Mouse (Mus musculus) brain, embryonic 18.5 days (tissue): ENCODE measurements around the gene Fastkd3.
A peak's percentile ranks its signal among the peaks of the same experiment; 100 is the strongest.
"Not testable (repeated sequence)": the region's sequence is repeated elsewhere in the genome, so short reads cannot be mapped to it uniquely, and the experiment has no call there.

ENCODE experiments used
- DNase-seq: peaks from one replicate; pipeline ENCODE4 v3.0.0-alpha.2; 2012; ENCODE audit warnings: low read depth, low spot score

Fastkd3 gene

DNA sequence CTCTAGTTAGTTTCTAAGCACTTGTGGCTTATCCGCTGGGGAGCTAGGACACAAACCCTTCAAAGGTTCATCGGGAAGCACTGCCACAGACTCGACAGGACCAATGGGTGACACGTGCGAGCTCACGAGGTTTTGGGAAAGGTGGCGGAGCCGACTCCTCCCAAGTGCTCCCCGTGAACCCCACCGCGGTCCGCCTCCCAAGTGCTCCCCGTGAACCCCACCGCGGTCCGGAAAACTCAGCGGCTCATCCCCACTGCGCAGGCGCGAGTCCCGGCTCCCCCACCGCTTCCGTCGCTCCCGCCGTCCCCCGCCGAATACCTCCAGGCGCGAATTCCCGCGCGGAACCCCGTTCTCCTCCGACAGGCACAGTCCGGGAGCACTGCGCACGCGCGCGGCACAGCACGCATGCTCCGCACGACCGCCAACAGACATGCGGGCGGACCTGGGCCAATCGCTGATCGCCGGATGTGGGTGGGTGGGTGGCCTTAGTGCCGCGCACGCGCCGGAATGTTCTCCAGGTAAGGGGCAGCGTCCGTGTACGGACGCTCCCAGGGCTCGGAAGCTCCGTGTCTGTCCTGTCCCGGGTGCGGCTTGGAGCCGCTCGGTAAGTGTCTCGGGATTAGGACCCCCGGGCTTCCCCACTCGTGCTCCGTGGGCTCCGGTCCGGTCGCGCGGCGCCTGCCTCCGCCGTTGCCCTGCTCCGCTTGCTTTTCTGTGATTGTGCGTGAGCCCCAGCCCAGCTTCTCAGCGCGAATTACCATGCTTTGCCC, at the start of gene Fastkd3, which contains the start of gene Mtrr:
Gene Fastkd3, plus strand, starts transcription at position 488 of the 770 bp plus-strand sequence.
Gene Mtrr, minus strand, starts transcription at position 403 of the 770 bp plus-strand sequence.
- peak; percentile 94 for DNase-seq

DNA sequence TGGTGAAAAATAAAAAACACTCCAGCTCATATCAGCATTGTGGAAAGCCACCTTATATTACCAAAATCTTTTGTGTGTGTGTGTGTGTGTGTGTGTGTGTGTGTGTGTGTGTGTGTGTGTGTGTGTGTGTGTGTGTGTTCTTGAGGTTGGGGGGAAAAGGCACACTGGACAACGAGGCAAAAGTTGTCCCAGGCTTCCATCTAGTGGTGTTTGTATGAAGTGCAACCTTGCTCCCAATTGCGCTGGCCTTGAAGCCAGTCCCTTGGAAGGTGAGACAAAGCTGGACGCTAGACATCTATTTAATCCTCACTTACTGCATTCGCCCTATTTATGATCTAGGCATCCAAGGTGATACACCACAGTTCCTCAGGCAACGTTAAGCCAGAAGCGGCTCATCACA, 28.6 kb upstream of the Fastkd3 start:
- DNase-seq = not testable (repeated sequence)

GRCm38 (mm10) chr13:68568110-68568509, 13.9 kb upstream of the Fastkd3 start:
- DNase-seq = no peak

DNA sequence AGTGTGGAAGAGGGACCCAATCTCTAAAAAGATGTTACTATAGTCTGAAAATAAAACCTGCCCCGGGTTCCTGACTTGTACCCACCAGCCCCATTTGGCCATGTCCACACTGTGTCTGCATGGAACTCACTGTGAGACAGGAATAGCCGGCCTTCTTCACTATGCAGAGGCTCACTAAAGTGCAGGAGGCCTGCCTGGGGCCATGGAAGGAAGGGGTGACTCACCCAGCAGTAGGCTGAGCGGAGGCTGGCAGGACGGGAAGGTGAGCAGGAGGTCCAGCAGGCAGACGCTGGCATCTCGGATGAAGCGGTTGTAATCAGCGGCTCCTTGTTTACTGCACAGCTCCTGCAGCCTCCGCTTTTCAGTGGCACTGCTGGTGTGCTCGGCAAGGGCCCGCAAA, 13.5 kb upstream of the Fastkd3 start:
- no peak for DNase-seq

GRCm38 (mm10) chr13:68569589-68570336, 12.3 kb upstream of the Fastkd3 start:
- no peak for DNase-seq

DNA sequence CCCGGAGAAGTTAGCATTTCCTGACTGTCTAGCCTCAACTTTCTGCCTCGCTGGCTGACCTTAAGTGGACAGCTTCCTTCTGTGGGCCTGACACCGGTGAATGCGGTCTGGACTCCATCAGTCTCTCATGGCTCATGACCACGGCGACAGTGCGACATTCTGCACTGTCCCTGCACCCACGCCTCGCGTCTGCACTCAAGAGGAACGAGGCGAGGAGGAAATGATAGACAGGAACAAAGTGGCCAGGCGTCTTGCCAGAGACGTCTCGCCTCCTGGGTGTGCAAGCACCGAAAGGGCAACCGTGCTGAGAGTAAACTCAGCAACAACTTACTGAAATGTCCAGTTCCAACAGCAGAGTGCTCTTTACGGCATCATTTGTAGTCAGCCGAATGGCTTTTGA, 9.8 kb upstream of the Fastkd3 start:
- DNase-seq = no peak

DNA sequence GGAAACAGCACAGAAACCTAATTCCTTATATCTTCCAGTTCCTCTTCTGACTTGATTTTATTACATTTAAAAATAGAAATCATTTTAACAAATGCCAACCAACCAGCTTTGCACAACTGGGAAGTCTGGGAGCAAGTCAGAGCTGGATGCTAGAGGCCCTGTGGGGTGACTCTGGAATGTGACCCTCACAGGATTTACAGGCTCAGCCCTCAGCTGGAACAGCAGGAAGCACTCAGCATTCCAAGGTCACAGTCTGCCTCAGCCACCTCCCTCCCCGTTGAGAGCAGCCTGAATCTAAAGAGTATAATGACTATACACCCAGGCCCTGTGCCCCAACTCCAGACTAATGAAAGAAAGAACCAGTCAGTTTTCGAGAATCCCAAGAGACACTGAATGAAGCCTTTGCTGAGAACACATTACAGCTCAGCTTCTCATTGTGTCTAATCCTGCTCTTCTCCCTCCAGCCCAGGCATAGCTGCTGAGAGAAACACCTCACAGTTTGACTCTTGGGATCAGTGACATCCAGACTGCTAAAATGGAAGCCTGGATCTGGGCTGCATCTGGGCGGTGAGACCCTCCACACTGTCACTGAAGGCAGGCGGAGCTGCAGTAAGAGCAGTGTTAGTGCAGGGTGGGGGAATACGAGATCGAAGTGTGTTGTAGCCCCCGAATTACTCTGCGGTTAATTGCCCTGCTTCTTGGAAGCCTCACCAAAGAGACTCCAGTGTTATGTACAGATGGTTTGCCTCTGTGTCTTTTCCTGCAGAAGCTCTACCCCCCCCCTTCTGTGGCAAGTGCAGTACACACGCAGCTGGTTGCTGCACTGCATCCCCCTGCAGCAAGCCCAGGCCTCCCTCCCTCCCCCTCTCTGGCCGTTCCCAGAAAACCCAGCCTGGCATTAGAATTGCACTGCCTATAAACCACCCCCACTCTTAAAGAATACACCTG, 8.8 kb upstream of the Fastkd3 start:
- DNase-seq = no peak

DNA sequence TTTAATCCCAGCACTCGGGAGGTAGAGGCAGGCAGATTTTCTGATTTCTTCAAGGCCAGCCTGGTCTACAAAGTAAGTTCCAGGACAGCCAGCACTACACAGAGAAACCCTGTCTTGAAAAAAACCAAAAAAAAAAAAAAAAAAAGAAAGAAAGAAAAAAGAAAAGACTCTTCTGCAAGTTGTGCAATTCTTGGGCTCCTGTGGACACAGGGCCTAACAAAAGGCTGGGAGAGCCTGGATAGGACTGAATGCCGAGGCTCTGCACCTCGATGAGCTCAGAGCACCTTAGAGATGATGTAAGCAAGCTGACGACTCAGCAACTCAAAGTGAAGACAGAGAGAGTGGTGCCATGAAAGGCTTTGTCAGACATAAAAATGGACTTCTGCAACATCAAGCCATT, 7.6 kb upstream of the Fastkd3 start:
- DNase-seq = no peak

GRCm38 (mm10) chr13:68577945-68578344, 4.1 kb upstream of the Fastkd3 start:
- DNase-seq = no peak

DNA sequence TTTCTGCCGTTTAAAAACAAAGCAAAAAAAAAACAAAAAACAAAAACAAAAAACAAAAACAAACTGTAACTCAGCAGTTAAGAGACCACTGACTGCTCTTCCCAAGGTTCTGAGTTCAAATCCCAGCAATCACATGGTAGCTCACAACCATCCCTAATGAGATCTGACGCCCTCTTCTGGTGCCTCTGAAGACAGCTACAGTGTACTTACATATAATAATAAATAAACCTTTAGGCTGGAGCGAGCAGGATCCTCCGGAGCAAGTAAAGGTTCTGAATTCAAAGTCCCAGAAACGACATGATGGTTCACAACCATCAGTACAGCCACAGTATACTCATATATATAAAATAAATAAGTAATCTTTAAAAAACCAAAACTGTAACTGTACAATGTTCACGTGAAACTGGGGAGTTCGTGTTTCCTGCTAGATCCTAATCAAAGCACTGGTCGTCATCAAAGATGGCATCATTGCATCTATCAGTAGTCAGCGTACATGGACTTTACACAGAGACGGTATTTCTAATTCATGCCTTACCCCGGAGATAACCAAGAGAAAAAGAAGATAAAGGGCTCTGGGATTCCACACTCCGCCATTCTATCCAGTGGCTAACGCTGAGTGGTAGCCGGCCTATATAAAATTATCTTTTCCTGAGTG, 821 bp upstream of the Fastkd3 start:
- no peak for DNase-seq

DNA sequence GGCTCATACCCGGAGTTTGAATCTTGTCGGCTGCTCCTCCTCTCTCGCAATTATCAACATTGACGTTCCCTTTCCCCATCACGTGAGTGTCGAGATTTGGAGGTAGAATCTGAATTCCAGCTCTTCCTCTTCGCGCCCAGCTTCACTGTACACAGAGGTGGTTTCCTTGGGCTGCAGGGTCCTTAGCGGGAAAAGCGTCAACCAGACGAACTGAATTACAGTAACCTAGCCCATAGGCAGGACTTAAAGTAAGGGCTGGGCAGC, 415 bp downstream of the Fastkd3 start:
- no peak for DNase-seq

- no peak for DNase-seq
Measured at GRCm38 (mm10) chr13:68583961-68584360, 1.9 kb downstream of the Fastkd3 start.

- DNase-seq = no peak
Measured at GRCm38 (mm10) chr13:68585441-68585840, 3.4 kb downstream of the Fastkd3 start.

GRCm38 (mm10) chr13:68588352-68588751, 6.3 kb downstream of the Fastkd3 start:
- no peak for DNase-seq

DNA sequence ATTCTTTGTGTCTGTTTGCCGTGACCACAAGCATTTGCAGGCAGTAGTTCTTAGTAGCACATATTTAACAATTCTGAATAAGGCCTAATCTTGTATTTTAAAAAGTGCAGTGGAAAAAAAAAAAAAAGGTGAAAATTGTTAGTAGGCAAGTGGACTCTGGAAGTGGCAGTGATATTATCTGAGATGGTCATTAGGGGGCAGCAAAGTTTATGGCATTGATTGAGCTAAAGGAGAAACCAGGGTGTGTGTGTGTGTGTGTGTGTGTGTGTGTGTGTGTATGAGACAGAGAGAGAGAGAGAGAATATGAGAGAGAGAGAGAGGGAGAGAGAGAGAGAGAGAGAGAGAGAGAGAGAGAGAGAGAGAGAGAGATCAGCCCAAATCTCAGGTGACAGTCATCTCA, 11.8 kb downstream of the Fastkd3 start:
- no peak for DNase-seq

GRCm38 (mm10) chr13:68597199-68597598, 15.2 kb downstream of the Fastkd3 start, which contains the start of gene 1700001L19Rik:
TSS of gene 1700001L19Rik (plus strand) at chr13:68597421.
- no peak for DNase-seq

DNA sequence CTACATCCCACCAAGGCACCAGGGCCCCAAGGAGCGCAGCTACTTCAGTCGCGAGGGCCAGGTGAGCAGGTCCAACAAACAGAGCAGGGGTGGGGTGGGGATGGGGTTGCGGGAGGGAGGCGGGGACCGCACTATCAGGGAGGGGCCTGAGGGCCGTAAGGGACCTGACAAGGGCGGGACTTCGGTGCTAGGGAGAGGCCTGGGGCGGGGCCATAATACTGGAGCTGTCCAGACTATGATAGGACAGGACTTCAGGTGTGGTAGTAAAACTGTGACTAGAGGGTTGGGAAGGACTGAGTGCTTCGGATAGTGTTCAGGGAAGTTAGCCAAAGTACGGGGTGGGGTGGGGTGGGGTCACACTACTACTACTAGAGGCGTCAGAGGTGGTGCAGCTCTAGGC, 15.6 kb downstream of the Fastkd3 start:
- DNase-seq = no peak

- no peak for DNase-seq
Measured at GRCm38 (mm10) chr13:68598953-68599352, 16.9 kb downstream of the Fastkd3 start.

GRCm38 (mm10) chr13:68601184-68601583, 19.1 kb downstream of the Fastkd3 start:
- DNase-seq = no peak

- no peak for DNase-seq
Measured at GRCm38 (mm10) chr13:68603085-68603484, 21.1 kb downstream of the Fastkd3 start.

DNA sequence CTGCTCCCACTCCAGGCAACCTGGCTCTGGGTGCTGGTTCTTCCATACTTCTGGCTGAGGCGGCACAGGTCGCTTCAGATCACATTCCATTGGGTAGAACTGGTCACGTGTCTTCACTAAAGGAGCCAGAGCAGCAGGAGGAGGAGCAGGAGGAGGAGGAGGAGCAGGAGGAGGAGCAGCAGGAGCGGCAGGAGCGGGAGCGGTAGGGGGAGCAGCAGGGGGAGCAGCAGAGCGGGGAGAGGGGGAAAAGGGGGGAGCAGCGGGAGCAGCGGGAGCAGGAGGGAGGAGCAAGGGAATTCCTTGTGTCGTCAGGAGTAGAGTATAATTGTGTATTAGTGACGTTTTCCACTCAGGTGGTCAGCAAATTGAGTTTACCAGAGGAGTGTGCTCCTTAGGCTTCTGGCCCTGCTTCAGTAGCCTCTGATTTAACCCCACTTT, 23.7 kb downstream of the Fastkd3 start:
- DNase-seq = no peak
